Mouse (Mus musculus) limb, embryonic 11.5 days (tissue): Measurements from ENCODE around the gene Vgf. TPM values are rescaled to one million over a fixed set of nuclear protein-coding genes. Genes with fewer than 3 reads are reported as not detected.

Experiments used
- ATAC-seq: fragments of 200-750 bp; cut with Nextera tagmentation; 2 replicates; pipeline ENCODE4 v1.8.0; 2017; ENCODE audit warnings: low read depth; ENCODE audit not compliant: insufficient number of reproducible peaks, low FRiP score, low TSS enrichment
- DNase-seq: peaks from one replicate; pipeline ENCODE4 v3.0.0-alpha.2; 2015; ENCODE audit warnings: low spot score
- H3K27ac ChIP-seq: fragments of 300-500 bp; sonication (generic); replicated peaks from 2 replicates; pipeline ENCODE4 v1.5.1; 2014; ENCODE audit warnings: low read depth, mild to moderate bottlenecking, low read length
- H3K27me3 ChIP-seq: fragments of 300-500 bp; sonication (generic); 2 replicates; pipeline ENCODE4 v1.6.1; 2014; ENCODE audit warnings: mild to moderate bottlenecking, low read length, mixed read lengths; ENCODE audit not compliant: control insufficient read depth, insufficient read depth
- H3K36me3 ChIP-seq: fragments of 300-500 bp; sonication (generic); 2 replicates; pipeline ENCODE4 v1.6.1; 2014; ENCODE audit warnings: mild to moderate bottlenecking, low read length, moderate library complexity, mixed read lengths; ENCODE audit not compliant: control insufficient read depth, insufficient read depth
- H3K4me1 ChIP-seq: fragments of 300-500 bp; sonication (generic); 2 replicates; pipeline ENCODE4 v1.6.1; 2014; ENCODE audit warnings: low read length, mixed read lengths; ENCODE audit not compliant: control insufficient read depth, insufficient read depth
- H3K4me2 ChIP-seq: fragments of 300-500 bp; sonication (generic); 2 replicates; pipeline ENCODE4 v1.6.1; 2014; ENCODE audit warnings: low read depth, mild to moderate bottlenecking, moderate library complexity; ENCODE audit not compliant: severe bottlenecking
- H3K4me3 ChIP-seq: fragments of 300-500 bp; sonication (generic); 2 replicates; pipeline ENCODE4 v1.5.1; 2014; ENCODE audit warnings: low read depth, low read length
- H3K9ac ChIP-seq: fragments of 300-500 bp; sonication (generic); 2 replicates; pipeline ENCODE4 v1.6.1; 2014; ENCODE audit warnings: mild to moderate bottlenecking, low read length
- H3K9me3 ChIP-seq: fragments of 300-500 bp; sonication (generic); 2 replicates; pipeline ENCODE4 v1.6.1; 2016; ENCODE audit warnings: low read length; ENCODE audit not compliant: control insufficient read depth
- WGBS: fragments of 180-500 bp; shearing (Covaris S2); extraction: QIAGEN DNeasy Blood & Tissue Kit; methylation state at CpG from one replicate; pipeline ENCODE4 v1.1.7; 2014; 5-methylcytosine and 5-hydroxymethylcytosine counted together
- polyA plus RNA-seq: library from polyadenylated mRNA; unstranded; fragments of >200 nt; fragmentation: Nextera tagmentation; extraction: Ambion mirVana; gene quantifications from 2 replicates; pipeline ENCODE4 v1.2.1, GENCODE M21; 2014

The Vgf gene
- polyA plus RNA-seq, 1 experiment from 2014 or later, result not detected

DNA sequence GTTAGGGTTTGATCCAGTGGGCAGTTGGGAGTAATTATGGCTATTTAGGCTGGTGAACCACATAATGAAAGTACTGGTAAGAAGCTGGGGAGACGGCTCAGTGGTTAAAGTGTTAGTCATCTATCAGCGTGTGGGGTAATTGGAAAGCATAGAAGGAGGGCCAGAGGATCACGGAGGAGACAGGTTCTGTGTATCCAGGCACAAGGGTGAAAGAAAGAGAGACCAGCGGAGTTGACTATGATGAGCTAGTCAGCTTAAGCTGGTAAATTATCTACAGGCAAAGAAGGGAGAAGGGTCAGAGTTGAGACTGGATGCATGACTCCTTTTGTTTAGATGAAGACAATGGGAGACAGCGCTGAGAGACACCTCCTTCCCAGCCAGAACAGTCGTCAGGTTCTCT lies 24.9 kb downstream of the Vgf start:
- ATAC-seq, result no peak
- no peaks in the 10 kb centered on the region for H3K36me3 ChIP-seq
- H3K4me3 ChIP-seq, result no peak overlapping the region
- 66% methylated on average over 6 of the region's 6 CpGs for WGBS
- DNase-seq, result no peak
- no peaks in the 10 kb centered on the region for H3K4me1 ChIP-seq
- H3K27ac ChIP-seq, result no peak overlapping the region
- H3K4me2 ChIP-seq, result no peak overlapping the region
- no peaks in the 10 kb centered on the region for H3K9me3 ChIP-seq
- H3K27me3 ChIP-seq, result no peaks in the 10 kb centered on the region
- H3K9ac ChIP-seq, result no peak overlapping the region

DNA sequence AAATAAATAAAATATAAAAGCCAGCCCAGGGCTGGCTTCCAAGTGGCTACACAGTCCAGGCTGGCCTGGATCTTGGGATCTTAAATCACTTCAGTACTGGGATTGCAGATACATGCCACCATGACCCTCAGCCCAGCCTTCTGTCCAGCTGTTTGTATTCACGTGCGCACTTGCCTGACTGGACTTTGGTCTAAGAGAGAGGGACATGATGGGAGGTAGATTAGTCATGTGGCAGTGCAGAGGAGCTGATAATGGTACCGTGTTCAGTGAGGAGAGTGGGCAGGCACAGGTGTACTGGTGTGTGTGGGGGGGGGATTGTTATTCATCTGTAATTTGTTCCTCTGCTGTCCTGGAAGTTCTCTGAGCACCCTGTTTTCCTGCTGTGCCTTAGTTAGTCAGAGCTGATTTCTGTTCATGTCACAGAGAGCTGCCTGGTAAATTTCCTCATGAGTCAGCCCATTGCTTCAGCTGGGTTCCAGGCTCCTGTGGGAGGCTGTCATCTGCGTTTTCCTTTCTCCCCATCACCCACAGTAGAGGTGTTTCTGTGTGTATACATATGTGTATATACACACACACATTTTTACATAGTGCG lies 25.8 kb downstream of the Vgf start:
- Histone ChIP-seq H3K4me2 (no peak overlapping the region), H3K36me3 (no peaks in the 10 kb centered on the region), H3K4me1 (no peaks in the 10 kb centered on the region), H3K27ac (no peak overlapping the region), H3K4me3 (no peak overlapping the region), H3K9ac (no peak overlapping the region), H3K27me3 (no peaks in the 10 kb centered on the region), H3K9me3 (no peaks in the 10 kb centered on the region)
- ATAC-seq, result no peak
- DNase-seq, result no peak
- 84% methylated on average over 5 of the region's 5 CpGs for WGBS

DNA sequence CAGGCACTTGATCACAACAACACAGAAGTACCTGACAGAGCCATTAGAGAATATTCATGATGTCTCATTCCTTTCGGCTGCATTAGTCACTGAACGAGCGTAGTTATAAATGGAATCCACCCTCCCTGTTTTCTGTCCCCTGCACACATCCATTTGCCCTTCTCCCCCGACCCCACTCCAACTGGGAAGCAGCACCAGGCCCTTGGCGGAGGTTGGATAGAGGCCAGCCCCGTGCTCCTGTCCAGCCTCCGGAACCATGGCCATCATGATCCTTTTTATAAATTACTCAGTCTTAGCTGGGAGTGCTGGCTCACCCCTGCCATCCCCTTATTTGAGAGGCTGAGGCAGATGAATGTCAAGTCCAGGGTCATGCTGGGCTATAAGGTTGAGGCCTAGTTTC lies 28.1 kb downstream of the Vgf start:
- ATAC-seq, result no peak
- 90% methylated on average over 7 of the region's 7 CpGs for WGBS
- no peak overlapping the region for H3K9ac ChIP-seq

DNA sequence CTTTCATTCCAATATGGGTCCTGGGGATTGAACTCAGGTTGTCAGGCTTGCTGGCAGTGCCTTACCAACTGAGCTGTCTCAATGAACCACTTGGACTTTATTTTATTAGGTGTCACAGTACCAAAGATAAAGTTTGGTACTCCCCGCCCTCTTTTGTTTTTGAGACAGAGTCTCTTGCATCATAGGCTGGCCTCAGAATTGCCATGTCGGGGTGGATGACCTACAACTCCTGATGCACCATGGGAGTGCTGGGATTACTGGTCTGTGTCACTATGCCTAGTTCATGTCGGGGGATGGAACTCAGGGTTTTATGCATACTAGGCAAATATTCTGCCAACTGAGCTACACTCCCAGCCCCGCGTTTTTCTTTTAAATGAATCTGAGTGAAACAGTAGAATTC lies 28.7 kb downstream of the Vgf start:
- 86% methylated on average over 5 of the region's 5 CpGs for WGBS
- no peak overlapping the region for H3K4me3 ChIP-seq
- H3K4me1 ChIP-seq, result no peaks in the 10 kb centered on the region
- H3K36me3 ChIP-seq, result no peaks in the 10 kb centered on the region
- H3K4me2 ChIP-seq, result no peak overlapping the region
- H3K27me3 ChIP-seq, result no peaks in the 10 kb centered on the region
- no peak overlapping the region for H3K27ac ChIP-seq
- ATAC-seq, result no peak
- DNase-seq, result no peak
- no peaks in the 10 kb centered on the region for H3K9me3 ChIP-seq
- no peak overlapping the region for H3K9ac ChIP-seq

More for the DNA sequence above, 28.1 kb downstream of the Vgf start:
- no peak for DNase-seq
- H3K4me3 ChIP-seq, result no peak overlapping the region
- no peaks in the 10 kb centered on the region for H3K4me1 ChIP-seq
- H3K36me3 ChIP-seq, result no peaks in the 10 kb centered on the region
- no peaks in the 10 kb centered on the region for H3K9me3 ChIP-seq
- no peak overlapping the region for H3K27ac ChIP-seq
- H3K4me2 ChIP-seq, result no peak overlapping the region
- H3K27me3 ChIP-seq, result no peaks in the 10 kb centered on the region

DNA sequence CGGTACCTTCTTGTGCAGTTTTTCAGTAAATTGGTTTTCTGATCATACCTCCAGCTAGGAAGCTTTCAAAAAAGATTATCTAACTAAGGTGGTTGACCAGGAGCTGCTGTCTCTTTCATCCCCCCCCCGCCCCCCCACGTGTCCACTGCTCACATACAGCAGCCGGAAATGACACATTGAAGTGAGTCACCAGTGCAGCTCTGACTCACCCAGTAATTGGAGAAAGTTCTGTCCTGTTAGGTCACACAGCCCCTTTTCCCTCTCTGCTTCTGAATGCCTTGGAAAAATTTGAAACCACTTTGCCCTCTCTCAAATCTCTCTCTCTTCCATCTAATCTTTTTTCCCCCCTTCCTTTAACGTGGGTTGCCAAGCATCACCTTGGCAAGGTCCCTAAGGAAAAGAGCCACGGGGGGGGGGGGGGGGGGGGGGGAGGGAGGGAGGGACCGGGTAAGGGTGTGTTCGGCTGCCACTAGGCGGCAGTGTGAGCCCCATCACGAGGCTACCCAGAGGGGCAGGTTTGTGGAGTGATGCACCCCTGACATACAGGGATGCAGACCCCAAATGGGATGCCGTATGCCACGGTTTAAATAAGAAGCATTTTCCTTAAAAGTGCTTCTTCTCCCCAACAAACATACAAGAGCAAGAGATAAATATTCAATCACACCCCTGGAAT lies 35.8 kb downstream of the Vgf start:
- H3K4me3 ChIP-seq, result no peak overlapping the region
- H3K27ac ChIP-seq, result no peak overlapping the region
- no peaks in the 10 kb centered on the region for H3K9me3 ChIP-seq
- DNase-seq (peak; percentile 48), ATAC-seq (no peak)
- H3K36me3 ChIP-seq, result no peaks in the 10 kb centered on the region
- no peaks in the 10 kb centered on the region for H3K4me1 ChIP-seq
- no peak overlapping the region for H3K9ac ChIP-seq
- 21% methylated on average over 11 of the region's 12 CpGs for WGBS
- H3K27me3 ChIP-seq, result no peaks in the 10 kb centered on the region
- no peak overlapping the region for H3K4me2 ChIP-seq

DNA sequence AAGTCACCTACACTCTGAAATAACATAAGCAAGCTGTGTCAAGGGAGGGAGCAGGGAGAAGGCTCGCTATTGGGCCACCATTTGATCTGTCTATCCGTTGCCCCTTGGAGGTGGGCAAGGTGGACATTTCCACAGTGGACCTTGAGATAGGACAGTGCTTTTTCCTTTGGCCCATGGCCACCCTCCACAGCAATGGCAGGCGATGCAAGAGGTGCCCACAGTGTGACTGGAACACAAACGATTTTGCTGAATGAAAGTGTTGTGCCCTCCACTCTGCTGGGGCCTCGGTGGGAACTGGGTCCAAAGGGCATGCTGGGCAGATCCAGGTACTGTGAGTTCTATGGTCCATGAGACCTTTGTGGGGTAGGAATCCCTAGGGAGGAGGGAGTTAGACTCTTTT lies 36.4 kb downstream of the Vgf start:
- Histone ChIP-seq H3K4me2 (no peak overlapping the region), H3K36me3 (no peaks in the 10 kb centered on the region), H3K9ac (no peak overlapping the region), H3K27ac (no peak overlapping the region), H3K4me3 (no peak overlapping the region), H3K4me1 (no peaks in the 10 kb centered on the region), H3K27me3 (no peaks in the 10 kb centered on the region), H3K9me3 (no peaks in the 10 kb centered on the region; the same call in 1 of the 2 replicates)
- no peak for ATAC-seq
- WGBS, result 85% methylated on average over 5 of the region's 5 CpGs
- DNase-seq, result no peak

DNA sequence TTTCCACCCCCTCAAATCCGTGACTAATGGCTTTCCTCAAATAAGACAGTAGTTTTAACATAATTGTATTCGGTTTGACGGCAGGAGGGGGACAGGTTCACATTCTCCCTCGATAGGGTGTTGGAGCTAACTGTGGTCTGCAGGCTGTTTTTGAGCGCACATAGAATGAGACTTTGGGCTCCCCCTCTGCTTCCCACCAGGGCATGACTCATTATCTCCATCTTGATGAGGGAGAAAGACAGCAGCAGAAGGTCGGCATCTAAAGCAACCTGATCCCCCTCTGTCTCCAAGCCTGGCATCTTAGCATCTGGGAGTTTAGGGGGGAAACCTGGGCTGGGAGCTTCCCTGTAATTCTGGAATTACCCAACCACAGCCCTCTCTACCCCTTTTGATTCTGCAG lies 39.3 kb downstream of the Vgf start:
- DNase-seq (no peak), ATAC-seq (no peak)
- Histone ChIP-seq H3K9ac (no peak overlapping the region), H3K27ac (no peak overlapping the region), H3K36me3 (no peaks in the 10 kb centered on the region), H3K4me3 (no peak overlapping the region), H3K27me3 (no peaks in the 10 kb centered on the region), H3K4me2 (no peak overlapping the region), H3K9me3 (no peaks in the 10 kb centered on the region; the same call in 1 of the 2 replicates), H3K4me1 (no peaks in the 10 kb centered on the region)
- WGBS, result 76% methylated on average over 6 of the region's 6 CpGs

DNA sequence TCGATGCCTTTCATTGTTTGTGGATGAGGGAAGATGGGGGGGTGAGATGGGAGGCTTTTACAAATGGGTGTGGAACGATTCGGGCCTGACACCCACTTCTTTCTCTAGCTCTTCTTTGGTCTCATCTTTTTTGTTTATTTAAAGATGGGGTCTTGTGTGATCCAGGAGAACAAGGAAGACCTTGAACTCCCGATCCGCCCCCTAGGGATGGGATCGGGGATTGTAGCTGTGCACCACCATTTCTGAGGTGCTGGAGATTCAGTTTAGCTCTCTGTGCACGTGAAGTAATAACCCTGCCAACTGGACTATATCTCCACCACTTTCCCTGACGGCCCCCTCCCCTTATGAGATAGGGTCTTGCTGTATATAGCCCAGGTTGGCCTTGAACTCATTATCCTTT lies 39.7 kb downstream of the Vgf start:
- Histone ChIP-seq H3K36me3 (no peaks in the 10 kb centered on the region), H3K27me3 (no peaks in the 10 kb centered on the region), H3K4me1 (no peaks in the 10 kb centered on the region), H3K4me3 (no peak overlapping the region), H3K27ac (no peak overlapping the region), H3K4me2 (no peak overlapping the region), H3K9ac (no peak overlapping the region), H3K9me3 (no peaks in the 10 kb centered on the region; the same call in 1 of the 2 replicates)
- ATAC-seq, result no peak
- WGBS, result 71% methylated on average over 8 of the region's 8 CpGs
- no peak for DNase-seq

DNA sequence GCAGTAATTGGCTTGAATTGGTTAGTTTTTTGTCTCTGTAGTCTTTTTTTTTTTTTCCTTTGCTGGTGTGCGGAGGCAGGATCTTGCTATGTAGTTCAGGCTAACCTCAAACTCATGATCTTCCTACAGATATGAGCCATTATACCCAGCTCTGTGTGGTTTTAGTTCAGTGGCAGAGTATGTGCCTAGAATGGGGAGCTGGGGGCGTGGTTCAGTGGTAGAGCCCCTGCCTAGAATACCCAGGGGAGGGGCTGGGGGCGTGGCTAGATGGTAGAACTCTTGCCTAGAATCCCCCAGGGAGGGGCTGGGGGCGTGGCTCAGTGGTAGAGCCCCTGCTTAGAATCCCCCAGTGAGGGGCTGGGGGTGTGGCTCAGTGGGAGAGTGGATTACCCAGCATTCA lies 42.5 kb downstream of the Vgf start:
- ATAC-seq, result no peak
- Histone ChIP-seq H3K27ac (no peak overlapping the region), H3K4me1 (peaks cover 7% of the 10 kb centered on the region), H3K9me3 (no peaks in the 10 kb centered on the region; the same call in 1 of the 2 replicates), H3K4me2 (no peak overlapping the region), H3K27me3 (no peaks in the 10 kb centered on the region), H3K4me3 (no peak overlapping the region), H3K9ac (no peak overlapping the region), H3K36me3 (no peaks in the 10 kb centered on the region)
- 75% methylated on average over 4 of the region's 4 CpGs for WGBS
- no peak for DNase-seq
